18 mouse cellular contexts compared by ENCODE assay signal in the genomic region with DNA sequence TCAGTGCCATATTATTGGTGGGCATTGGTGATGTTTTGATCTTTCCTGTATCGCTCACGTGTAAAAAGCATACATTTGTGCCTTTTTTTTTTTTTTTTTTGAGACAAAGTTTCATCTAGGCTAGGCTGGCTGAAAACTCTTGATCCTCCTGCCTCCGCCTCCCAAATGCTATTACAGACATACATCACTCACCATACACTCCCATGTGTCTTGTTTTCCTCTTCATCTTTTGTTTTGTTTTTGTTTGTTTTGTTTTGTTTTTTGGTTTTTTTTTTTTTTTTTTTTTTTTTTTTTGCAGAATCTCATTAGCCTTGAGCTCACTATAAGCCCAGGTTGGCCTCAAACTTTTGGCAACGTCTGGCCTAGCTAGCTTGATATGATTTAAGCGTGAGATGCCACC. TPM values are rescaled to one million over a fixed set of nuclear protein-coding genes. Genes with fewer than 3 reads are reported as not detected.
DNase-seq lines count a peak whose midpoint lies in the region; TF ChIP-seq lines count a peak whose summit lies in the region.
"Had no signal": no experiment of that assay in that cellular context is flagged by ENCODE, and none has a peak within 500 bp of the region (broad histone marks: within the 10 kb centered on the region; RNA-seq: fewer than 3 reads in every experiment).

No protein-coding gene starts in this region.

- dilution Hi-C loops in CH12.LX (cut with MboI; ENCODE audit: extremely low pct_ligation_motif_present, extremely low pct_unique_long_range_greater_than_20kb, low sequenced_read_pairs), result no loop called here

- H3K27ac ChIP-seq in CH12.LX (ENCODE audit: insufficient read depth, low read depth) (no peak overlapping the region), ES-E14 (ENCODE audit: insufficient read depth, low read depth, low read length, poor library complexity, severe bottlenecking) (no peak overlapping the region)
- no peak overlapping the region for H3K27ac ChIP-seq in forebrain, embryonic 10.5 days

- no peak for TF ChIP-seq POLR2A in CH12.LX (IDR thresholded peaks at IDR 0.05; ENCODE audit: low read depth, low read length)

- no peak for TF ChIP-seq CTCF in CH12.LX (conservative IDR thresholded peaks at IDR 0.05 in 1 of 2, IDR thresholded peaks at IDR 0.05 in 1 of 2; ENCODE audit: low read depth in 2 of 2, low read length in 2 of 2)

- H3K27me3 ChIP-seq in CH12.LX (replicated peaks), result no peaks in the 10 kb centered on the region
- no peaks in the 10 kb centered on the region for H3K27me3 ChIP-seq in forebrain, embryonic 10.5 days (ENCODE audit: poor library complexity, severe bottlenecking)
- H3K27me3 ChIP-seq: Patski had no signal

- H3K36me3 ChIP-seq in CH12.LX (replicated peaks in 1 of 2; ENCODE audit: control insufficient read depth in 1 of 2, insufficient read depth in 1 of 2, low read length in 1 of 2) (no peaks in the 10 kb centered on the region), ES-E14 (ENCODE audit: control insufficient read depth, insufficient read depth, low read length, poor library complexity, severe bottlenecking) (no peaks in the 10 kb centered on the region)
- no peaks in the 10 kb centered on the region for H3K36me3 ChIP-seq in forebrain, embryonic 10.5 days (replicated peaks)
- H3K36me3 ChIP-seq: G1E had no signal

- no peak overlapping the region for H3K4me3 ChIP-seq in CH12.LX (replicated peaks in 1 of 3; ENCODE audit: low read depth in 2 of 3, low read length in 2 of 3, poor library complexity in 1 of 3)
- H3K4me3 ChIP-seq in ES-E14 (ENCODE audit: insufficient read depth in 1 of 2, low read depth in 1 of 2, low read length in 2 of 2, poor library complexity in 1 of 2, severe bottlenecking in 1 of 2), result no peak overlapping the region
- no peak overlapping the region for H3K4me3 ChIP-seq in forebrain, embryonic 10.5 days

- H3K79me2 ChIP-seq in CH12.LX (replicated peaks; ENCODE audit: control insufficient read depth, extremely low read depth, insufficient read depth, poor library complexity, severe bottlenecking), result no peaks in the 10 kb centered on the region

- DNase-seq in CH12.LX (ENCODE audit: extremely low read depth) (no peak), ES-E14 (ENCODE audit: low read depth, low spot score) (no peak)
- no peak for DNase-seq in cerebellum, postnatal 10 days
- no peak for DNase-seq in forebrain, embryonic 10.5 days (ENCODE audit: extremely low spot score, low spot score)
- DNase-seq: adrenal gland, adult 2 months; adrenal gland, adult 8-10 months; adrenal gland, postnatal 10 days; adrenal gland, postnatal 14 days; adrenal gland, postnatal 25 days; adrenal gland, postnatal 36 days; B cell, adult 2 months; cerebellum, adult 11 months; cerebellum, adult 11-12 months; cerebellum, adult 18-20 months; cerebellum, adult 2 months; cerebellum, adult 8-10 months had no signal

- H3K9me3 ChIP-seq in CH12.LX (replicated peaks; ENCODE audit: low read length) (no peaks in the 10 kb centered on the region), ES-E14 (ENCODE audit: control insufficient read depth, insufficient read depth, low read depth, low read length) (no peaks in the 10 kb centered on the region)
- no peaks in the 10 kb centered on the region for H3K9me3 ChIP-seq in forebrain, embryonic 10.5 days
- H3K9me3 ChIP-seq: G1E had no signal

- TF ChIP-seq RAD21 in CH12.LX (IDR thresholded peaks at IDR 0.05; ENCODE audit: low read depth, low read length), result no peak

- in situ Hi-C loops in CH12.LX (cut with MboI; ENCODE audit: low pct_ligation_motif_present, low pct_unique_long_range_greater_than_20kb, low sequenced_read_pairs) (loop anchor here (25.0 kb wide), 3 partner anchors 250 to 525 kb away; a partner anchor contains a TSS), ES-E14 (cut with MboI; ENCODE audit: low sequenced_read_pairs in 2 of 2, unreplicated experiment in 2 of 2) (no loop called here)

- peaks cover 0 to 18% of the 10 kb centered on the region in 2 experiments; a peak in 2 of 4 replicates for H3K4me1 ChIP-seq in CH12.LX (ENCODE audit: control insufficient read depth in 1 of 2, insufficient read depth in 2 of 2)
- H3K4me1 ChIP-seq in ES-E14 (ENCODE audit: control insufficient read depth in 2 of 2, insufficient read depth in 2 of 2, low read length in 2 of 2, poor library complexity in 1 of 2), result peaks cover 0 to 9% of the 10 kb centered on the region in 2 experiments; a peak in 1 of 4 replicates
- peaks cover 13% of the 10 kb centered on the region; the same call in 1 of the 2 replicates for H3K4me1 ChIP-seq in forebrain, embryonic 10.5 days

- H3K9ac ChIP-seq in CH12.LX (ENCODE audit: insufficient read depth, low read depth), result no peak overlapping the region
- H3K9ac ChIP-seq in ES-E14 (ENCODE audit: insufficient read depth, low read depth, low read length, poor library complexity, severe bottlenecking), result no peak overlapping the region

- no peak for TF ChIP-seq EP300 in CH12.LX (IDR thresholded peaks at IDR 0.05; ENCODE audit: low read length)

- no peak overlapping the region for H3K4me2 ChIP-seq in CH12.LX (ENCODE audit: insufficient read depth, low read depth, poor library complexity, severe bottlenecking)

- 93% methylated on average over 5 of the region's 5 CpGs for WGBS in forebrain, embryonic 10.5 days

TF ChIP-seq in CH12.LX, 34 proteins besides CTCF, POLR2A, EP300 and RAD21:
- TF ChIP-seq TBP (conservative IDR thresholded peaks at IDR 0.05; ENCODE audit: low read depth, low read length), result no peak
- TF ChIP-seq USF1 (IDR thresholded peaks at IDR 0.05; ENCODE audit: low read depth, low read length), result no peak
- no peak for TF ChIP-seq ZKSCAN1 (IDR thresholded peaks at IDR 0.05; ENCODE audit: borderline replicate concordance, low read depth, low read length)
- TF ChIP-seq HCFC1 (IDR thresholded peaks at IDR 0.05; ENCODE audit: low read depth, low read length), result no peak
- TF ChIP-seq ZNF384 (IDR thresholded peaks at IDR 0.05; ENCODE audit: low read depth, low read length), result peak; percentile 7; the same call in 1 of the 2 replicates
TF ChIP-seq in CH12.LX: peak in this region for 1.

TF ChIP-seq in ES-E14, 5 proteins besides CTCF, POLR2A, EP300 and RAD21:
- TF ChIP-seq ZNF384 (IDR thresholded peaks at IDR 0.05; ENCODE audit: low read depth, low read length) (peak; percentile 90), CHD2 (IDR thresholded peaks at IDR 0.05; ENCODE audit: low read depth, low read length) (no peak), MAFK (IDR thresholded peaks at IDR 0.05; ENCODE audit: insufficient read depth, low read depth, low read length) (no peak)
TF ChIP-seq in ES-E14: peak in this region for 1.

RNA-seq across cellular contexts. Expression of a gene that starts 47.6 kb away (rescaled TPM):
- total RNA-seq in CH12.LX (2012; rRNA removed), result 5.6 and 6.2 TPM in 2 replicates
- total RNA-seq in CH12.LX (2014; rRNA removed), result 8.5 and 9.3 TPM in 2 replicates
- polyA plus RNA-seq in CH12.LX (2012; ENCODE audit: insufficient read length, low read depth), result 12.7 and 17.1 TPM in 2 replicates
- 2.5 and 3.4 TPM in 2 replicates for total RNA-seq in ES-E14 (2012; rRNA removed)
- polyA plus RNA-seq in forebrain, embryonic 10.5 days (2016; fragmentation: Nextera tagmentation; extraction: Ambion mirVana), result 24.2 and 27.0 TPM in 2 replicates

RNA-seq across cellular contexts. Expression of a gene that starts 58.7 kb away (rescaled TPM):
- total RNA-seq in CH12.LX (2012; rRNA removed) (131 and 171 TPM in 2 replicates), CH12.LX (2014; rRNA removed) (111 and 120 TPM in 2 replicates), ES-E14 (2012; rRNA removed) (191 and 236 TPM in 2 replicates)
- polyA plus RNA-seq in CH12.LX (2012; ENCODE audit: insufficient read length, low read depth), result 145 and 155 TPM in 2 replicates
- 144 and 153 TPM in 2 replicates for polyA plus RNA-seq in forebrain, embryonic 10.5 days (2016; fragmentation: Nextera tagmentation; extraction: Ambion mirVana)
